Mouse (Mus musculus): ENCODE data around the gene Hipk2. TPM values are rescaled to one million over a fixed set of nuclear protein-coding genes. Genes with fewer than 3 reads are reported as not detected.

Hipk2 gene
- polyA plus RNA-seq, 1 experiment from 2014 or later: 38.4 TPM

- Histone ChIP-seq H3K27ac (ENCODE audit: low read depth, low read length) (no peak overlapping the region), H3K9ac (ENCODE audit: low read depth, low read length) (no peak overlapping the region), H3K4me1 (replicated peaks; ENCODE audit: control insufficient read depth, insufficient read depth, low read length) (no peaks in the 10 kb centered on the region), H3K27me3 (ENCODE audit: control insufficient read depth, insufficient read depth, low read length) (no peaks in the 10 kb centered on the region), H3K4me2 (replicated peaks; ENCODE audit: low read depth, low read length) (no peak overlapping the region), H3K9me3 (ENCODE audit: control insufficient read depth, low read length) (no peaks in the 10 kb centered on the region), H3K4me3 (ENCODE audit: low read depth, low read length) (no peak overlapping the region), H3K36me3 (ENCODE audit: control insufficient read depth, insufficient read depth, low read length) (no peaks in the 10 kb centered on the region)
- ATAC-seq (ENCODE audit: low FRiP score): no peak
- 82% methylated on average over 4 of the region's 4 CpGs for WGBS
- no peak for DNase-seq (ENCODE audit: low spot score)
These were observed 36.1 kb downstream of the Hipk2 start for GRCm38 (mm10) chr6:38839891-38840290.

GRCm38 (mm10) chr6:38838061-38838460, 37.9 kb downstream of the Hipk2 start:
- Histone ChIP-seq H3K27ac (ENCODE audit: low read depth, low read length) (peak overlapping the region; percentile 17; the same call in 1 of the 2 replicates), H3K9me3 (ENCODE audit: control insufficient read depth, low read length) (no peaks in the 10 kb centered on the region), H3K9ac (ENCODE audit: low read depth, low read length) (no peak overlapping the region), H3K4me3 (ENCODE audit: low read depth, low read length) (no peak overlapping the region), H3K36me3 (ENCODE audit: control insufficient read depth, insufficient read depth, low read length) (no peaks in the 10 kb centered on the region), H3K4me1 (replicated peaks; ENCODE audit: control insufficient read depth, insufficient read depth, low read length) (no peaks in the 10 kb centered on the region), H3K4me2 (replicated peaks; ENCODE audit: low read depth, low read length) (no peak overlapping the region), H3K27me3 (ENCODE audit: control insufficient read depth, insufficient read depth, low read length) (no peaks in the 10 kb centered on the region)
- WGBS: 80% methylated on average over 4 of the region's 4 CpGs
- DNase-seq (ENCODE audit: low spot score) (no peak), ATAC-seq (ENCODE audit: low FRiP score) (no peak)

GRCm38 (mm10) chr6:38835217-38835616, 40.7 kb downstream of the Hipk2 start:
- Histone ChIP-seq H3K4me3 (ENCODE audit: low read depth, low read length) (no peak overlapping the region), H3K9me3 (ENCODE audit: control insufficient read depth, low read length) (no peaks in the 10 kb centered on the region), H3K27me3 (ENCODE audit: control insufficient read depth, insufficient read depth, low read length) (no peaks in the 10 kb centered on the region), H3K4me2 (replicated peaks; ENCODE audit: low read depth, low read length) (no peak overlapping the region), H3K9ac (ENCODE audit: low read depth, low read length) (no peak overlapping the region), H3K36me3 (ENCODE audit: control insufficient read depth, insufficient read depth, low read length) (no peaks in the 10 kb centered on the region), H3K27ac (ENCODE audit: low read depth, low read length) (no peak overlapping the region), H3K4me1 (replicated peaks; ENCODE audit: control insufficient read depth, insufficient read depth, low read length) (no peaks in the 10 kb centered on the region)
- 84% methylated on average over 1 of the region's 1 CpGs for WGBS
- DNase-seq (ENCODE audit: low spot score): no peak
- no peak for ATAC-seq (ENCODE audit: low FRiP score)

- Histone ChIP-seq H3K27me3 (ENCODE audit: control insufficient read depth, insufficient read depth, low read length) (no peaks in the 10 kb centered on the region), H3K4me3 (ENCODE audit: low read depth, low read length) (no peak overlapping the region), H3K4me2 (replicated peaks; ENCODE audit: low read depth, low read length) (no peak overlapping the region), H3K9ac (ENCODE audit: low read depth, low read length) (no peak overlapping the region), H3K27ac (ENCODE audit: low read depth, low read length) (no peak overlapping the region), H3K36me3 (ENCODE audit: control insufficient read depth, insufficient read depth, low read length) (no peaks in the 10 kb centered on the region), H3K9me3 (ENCODE audit: control insufficient read depth, low read length) (no peaks in the 10 kb centered on the region), H3K4me1 (replicated peaks; ENCODE audit: control insufficient read depth, insufficient read depth, low read length) (no peaks in the 10 kb centered on the region)
- WGBS: 84% methylated on average over 2 of the region's 2 CpGs
- DNase-seq (ENCODE audit: low spot score) (no peak), ATAC-seq (ENCODE audit: low FRiP score) (no peak)
These were observed 41.2 kb downstream of the Hipk2 start for GRCm38 (mm10) chr6:38834727-38835126.

GRCm38 (mm10) chr6:38833721-38834120, 42.2 kb downstream of the Hipk2 start:
- Histone ChIP-seq H3K9ac (ENCODE audit: low read depth, low read length) (no peak overlapping the region), H3K36me3 (ENCODE audit: control insufficient read depth, insufficient read depth, low read length) (no peaks in the 10 kb centered on the region), H3K4me3 (ENCODE audit: low read depth, low read length) (no peak overlapping the region), H3K27me3 (ENCODE audit: control insufficient read depth, insufficient read depth, low read length) (no peaks in the 10 kb centered on the region), H3K4me1 (replicated peaks; ENCODE audit: control insufficient read depth, insufficient read depth, low read length) (no peaks in the 10 kb centered on the region), H3K4me2 (replicated peaks; ENCODE audit: low read depth, low read length) (no peak overlapping the region), H3K9me3 (ENCODE audit: control insufficient read depth, low read length) (no peaks in the 10 kb centered on the region), H3K27ac (ENCODE audit: low read depth, low read length) (no peak overlapping the region)
- ATAC-seq (ENCODE audit: low FRiP score) (no peak), DNase-seq (ENCODE audit: low spot score) (no peak)
- WGBS: 97% methylated on average over 3 of the region's 3 CpGs

GRCm38 (mm10) chr6:38829452-38829851, 46.5 kb downstream of the Hipk2 start:
- Histone ChIP-seq H3K9ac (ENCODE audit: low read depth, low read length) (no peak overlapping the region), H3K4me2 (replicated peaks; ENCODE audit: low read depth, low read length) (no peak overlapping the region), H3K4me1 (replicated peaks; ENCODE audit: control insufficient read depth, insufficient read depth, low read length) (no peaks in the 10 kb centered on the region), H3K27me3 (ENCODE audit: control insufficient read depth, insufficient read depth, low read length) (no peaks in the 10 kb centered on the region), H3K4me3 (ENCODE audit: low read depth, low read length) (no peak overlapping the region), H3K9me3 (ENCODE audit: control insufficient read depth, low read length) (no peaks in the 10 kb centered on the region), H3K27ac (ENCODE audit: low read depth, low read length) (no peak overlapping the region), H3K36me3 (ENCODE audit: control insufficient read depth, insufficient read depth, low read length) (no peaks in the 10 kb centered on the region)
- 89% methylated on average over 3 of the region's 3 CpGs for WGBS
- no peak for ATAC-seq (ENCODE audit: low FRiP score)
- DNase-seq (ENCODE audit: low spot score): no peak

- Histone ChIP-seq H3K4me2 (replicated peaks; ENCODE audit: low read depth, low read length) (no peak overlapping the region), H3K4me1 (replicated peaks; ENCODE audit: control insufficient read depth, insufficient read depth, low read length) (no peaks in the 10 kb centered on the region), H3K27ac (ENCODE audit: low read depth, low read length) (no peak overlapping the region), H3K9me3 (ENCODE audit: control insufficient read depth, low read length) (no peaks in the 10 kb centered on the region), H3K4me3 (ENCODE audit: low read depth, low read length) (no peak overlapping the region), H3K36me3 (ENCODE audit: control insufficient read depth, insufficient read depth, low read length) (no peaks in the 10 kb centered on the region), H3K9ac (ENCODE audit: low read depth, low read length) (no peak overlapping the region), H3K27me3 (ENCODE audit: control insufficient read depth, insufficient read depth, low read length) (no peaks in the 10 kb centered on the region)
- 91% methylated on average over 2 of the region's 2 CpGs for WGBS
- DNase-seq (ENCODE audit: low spot score) (no peak), ATAC-seq (ENCODE audit: low FRiP score) (no peak)
These were observed 47.8 kb downstream of the Hipk2 start for GRCm38 (mm10) chr6:38828211-38828610.

GRCm38 (mm10) chr6:38827435-38827834, 48.5 kb downstream of the Hipk2 start:
- WGBS: 72% methylated on average over 5 of the region's 5 CpGs
- ATAC-seq (ENCODE audit: low FRiP score): no peak

GRCm38 (mm10) chr6:38826857-38827256, 49.1 kb downstream of the Hipk2 start:
- WGBS: 78% methylated on average over 3 of the region's 3 CpGs
- Histone ChIP-seq H3K9me3 (ENCODE audit: control insufficient read depth, low read length) (no peaks in the 10 kb centered on the region), H3K4me2 (replicated peaks; ENCODE audit: low read depth, low read length) (no peak overlapping the region), H3K36me3 (ENCODE audit: control insufficient read depth, insufficient read depth, low read length) (no peaks in the 10 kb centered on the region), H3K27me3 (ENCODE audit: control insufficient read depth, insufficient read depth, low read length) (no peaks in the 10 kb centered on the region), H3K9ac (ENCODE audit: low read depth, low read length) (no peak overlapping the region), H3K4me1 (replicated peaks; ENCODE audit: control insufficient read depth, insufficient read depth, low read length) (no peaks in the 10 kb centered on the region), H3K27ac (ENCODE audit: low read depth, low read length) (no peak overlapping the region), H3K4me3 (ENCODE audit: low read depth, low read length) (no peak overlapping the region)
- DNase-seq (ENCODE audit: low spot score): no peak
- no peak for ATAC-seq (ENCODE audit: low FRiP score)

More at GRCm38 (mm10) chr6:38827435-38827834, 48.5 kb downstream of the Hipk2 start:
- DNase-seq (ENCODE audit: low spot score): no peak
- Histone ChIP-seq H3K9ac (ENCODE audit: low read depth, low read length) (no peak overlapping the region), H3K4me2 (replicated peaks; ENCODE audit: low read depth, low read length) (no peak overlapping the region), H3K4me3 (ENCODE audit: low read depth, low read length) (no peak overlapping the region), H3K9me3 (ENCODE audit: control insufficient read depth, low read length) (no peaks in the 10 kb centered on the region), H3K27ac (ENCODE audit: low read depth, low read length) (no peak overlapping the region), H3K36me3 (ENCODE audit: control insufficient read depth, insufficient read depth, low read length) (no peaks in the 10 kb centered on the region), H3K27me3 (ENCODE audit: control insufficient read depth, insufficient read depth, low read length) (no peaks in the 10 kb centered on the region), H3K4me1 (replicated peaks; ENCODE audit: control insufficient read depth, insufficient read depth, low read length) (no peaks in the 10 kb centered on the region)
